Mouse (Mus musculus): ENCODE data around the gene Rnf113a1.
"Not testable (repeated sequence)": the region's sequence is repeated elsewhere in the genome, so short reads cannot be mapped to it uniquely, and the experiment has no call there.

The Rnf113a1 gene

GRCm38 (mm10) chrX:37190755-37191104 is 315 bp upstream of the Rnf113a1 start:
- Histone ChIP-seq H3K36me3 (ENCODE audit: insufficient read depth, low read length) (peaks cover 16% of the 10 kb centered on the region), H3K9me3 (ENCODE audit: low read length) (no peaks in the 10 kb centered on the region), H3K4me1 (replicated peaks; ENCODE audit: low read depth, low read length) (peaks cover 6% of the 10 kb centered on the region; the same call in 1 of the 2 replicates), H3K27me3 (ENCODE audit: insufficient read depth, low read length) (no peaks in the 10 kb centered on the region), H3K4me3 (replicated peaks; ENCODE audit: low read length) (peak overlapping the region; percentile 81)
- TF ChIP-seq POU5F1 (IDR thresholded peaks at IDR 0.05; ENCODE audit: borderline replicate concordance, low read length), result no peak

DNA sequence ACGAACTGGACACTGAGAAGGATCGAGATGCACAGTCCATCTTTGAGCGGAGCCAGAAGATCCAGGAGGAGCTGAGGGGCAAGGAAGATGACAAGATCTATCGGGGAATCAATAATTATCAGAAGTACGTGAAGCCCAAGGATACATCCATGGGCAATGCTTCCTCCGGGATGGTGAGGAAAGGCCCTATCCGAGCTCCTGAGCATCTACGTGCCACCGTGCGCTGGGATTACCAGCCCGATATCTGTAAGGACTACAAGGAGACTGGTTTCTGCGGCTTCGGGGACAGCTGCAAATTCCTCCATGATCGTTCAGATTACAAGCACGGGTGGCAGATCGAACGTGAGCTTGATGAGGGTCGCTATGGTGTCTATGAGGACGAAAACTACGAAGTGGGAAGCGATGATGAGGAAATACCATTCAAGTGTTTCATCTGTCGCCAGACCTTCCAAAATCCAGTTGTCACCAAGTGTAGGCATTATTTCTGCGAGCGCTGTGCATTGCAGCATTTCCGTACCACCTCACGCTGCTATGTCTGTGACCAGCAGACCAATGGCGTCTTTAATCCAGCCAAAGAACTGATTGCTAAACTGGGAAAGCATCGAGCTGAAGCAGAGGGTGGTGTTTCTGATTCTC is 817 bp downstream of the Rnf113a1 start:
- Histone ChIP-seq H3K9me3 (ENCODE audit: low read length) (no peaks in the 10 kb centered on the region), H3K4me1 (replicated peaks; ENCODE audit: low read depth, low read length) (peaks cover 6% of the 10 kb centered on the region; the same call in 1 of the 2 replicates), H3K4me3 (replicated peaks; ENCODE audit: low read length) (peak overlapping the region; percentile 81), H3K27me3 (ENCODE audit: insufficient read depth, low read length) (no peaks in the 10 kb centered on the region), H3K36me3 (ENCODE audit: insufficient read depth, low read length) (peaks cover 16% of the 10 kb centered on the region)
- TF ChIP-seq NANOG (IDR thresholded peaks at IDR 0.05; ENCODE audit: borderline replicate concordance, low read length) (no peak), POU5F1 (IDR thresholded peaks at IDR 0.05; ENCODE audit: borderline replicate concordance, low read length) (no peak), CTCF (conservative IDR thresholded peaks at IDR 0.05; ENCODE audit: low read length) (no peak)

DNA sequence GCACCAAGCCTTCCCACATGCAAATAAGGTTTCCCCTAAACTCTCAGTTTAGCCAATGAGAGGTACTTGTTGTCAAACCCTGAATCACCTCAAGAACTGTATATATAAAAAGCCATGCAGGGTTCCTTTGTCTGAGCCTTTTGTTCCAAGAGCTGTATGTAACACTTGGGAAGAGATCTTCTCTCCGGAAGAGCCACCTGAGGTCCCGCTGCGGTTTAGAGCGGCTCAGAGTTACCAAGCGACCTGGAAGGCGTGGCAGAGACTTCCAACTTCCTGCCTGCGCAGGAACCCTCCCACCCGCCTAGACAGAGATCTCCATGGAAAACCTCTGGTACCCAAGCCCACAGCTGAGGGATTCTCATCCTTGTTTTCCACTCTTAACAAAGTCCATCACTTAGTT is 7.6 kb downstream of the Rnf113a1 start:
- H3K4me3 ChIP-seq (replicated peaks; ENCODE audit: low read length), result no peak overlapping the region
- H3K27me3 ChIP-seq (ENCODE audit: insufficient read depth, low read length), result no peaks in the 10 kb centered on the region
- peaks cover 14% of the 10 kb centered on the region for H3K4me1 ChIP-seq (replicated peaks; ENCODE audit: low read depth, low read length)
- TF ChIP-seq NANOG (IDR thresholded peaks at IDR 0.05; ENCODE audit: borderline replicate concordance, low read length), result no peak
- TF ChIP-seq CTCF (conservative IDR thresholded peaks at IDR 0.05; ENCODE audit: low read length), result no peak
- no peak for TF ChIP-seq POU5F1 (IDR thresholded peaks at IDR 0.05; ENCODE audit: borderline replicate concordance, low read length)
- no peaks in the 10 kb centered on the region for H3K9me3 ChIP-seq (ENCODE audit: low read length)
- H3K36me3 ChIP-seq (ENCODE audit: insufficient read depth, low read length), result no peaks in the 10 kb centered on the region

GRCm38 (mm10) chrX:37210941-37211340 is 19.9 kb downstream of the Rnf113a1 start, which contains the start of gene Gm9:
Gm9 (minus strand) TSS chrX:37211041.
- TF ChIP-seq POU5F1 (IDR thresholded peaks at IDR 0.05; ENCODE audit: borderline replicate concordance, low read length) (no peak), CTCF (conservative IDR thresholded peaks at IDR 0.05; ENCODE audit: low read length) (no peak), NANOG (IDR thresholded peaks at IDR 0.05; ENCODE audit: borderline replicate concordance, low read length) (no peak)
- no peaks in the 10 kb centered on the region for H3K4me1 ChIP-seq (replicated peaks; ENCODE audit: low read depth, low read length)
- peaks cover 17% of the 10 kb centered on the region for H3K27me3 ChIP-seq (ENCODE audit: insufficient read depth, low read length)
- H3K36me3 ChIP-seq (ENCODE audit: insufficient read depth, low read length), result no peaks in the 10 kb centered on the region
- no peak within 1 kb of the TSS for H3K4me3 ChIP-seq (replicated peaks; ENCODE audit: low read length)
- H3K9me3 ChIP-seq (ENCODE audit: low read length), result no peaks in the 10 kb centered on the region

GRCm38 (mm10) chrX:37222158-37222557 is 31.1 kb downstream of the Rnf113a1 start, which contains the start of gene Rhox1:
Rhox1 (minus strand) TSS chrX:37222258.
- not testable (repeated sequence) for H3K36me3 ChIP-seq (ENCODE audit: insufficient read depth, low read length); H3K9me3 ChIP-seq (ENCODE audit: low read length); H3K4me1 ChIP-seq (replicated peaks; ENCODE audit: low read depth, low read length); H3K27me3 ChIP-seq (ENCODE audit: insufficient read depth, low read length); H3K4me3 ChIP-seq (replicated peaks; ENCODE audit: low read length)
